Mouse (Mus musculus): Measurements from ENCODE around the gene Snrpn.

GRCm38 (mm10) chr7:60097154-60097859, 42.7 kb downstream of the Snrpn start:
- no peak for TF ChIP-seq CTCF (IDR thresholded peaks at IDR 0.05; ENCODE audit: low read depth, low read length)
- TF ChIP-seq POLR2A (IDR thresholded peaks at IDR 0.05; ENCODE audit: borderline replicate concordance, low read depth, low read length): no peak

All from bone marrow macrophage, adult 2 months (primary cell).